Mouse (Mus musculus): ENCODE data around the gene Eftud2.

The Eftud2 gene

DNA sequence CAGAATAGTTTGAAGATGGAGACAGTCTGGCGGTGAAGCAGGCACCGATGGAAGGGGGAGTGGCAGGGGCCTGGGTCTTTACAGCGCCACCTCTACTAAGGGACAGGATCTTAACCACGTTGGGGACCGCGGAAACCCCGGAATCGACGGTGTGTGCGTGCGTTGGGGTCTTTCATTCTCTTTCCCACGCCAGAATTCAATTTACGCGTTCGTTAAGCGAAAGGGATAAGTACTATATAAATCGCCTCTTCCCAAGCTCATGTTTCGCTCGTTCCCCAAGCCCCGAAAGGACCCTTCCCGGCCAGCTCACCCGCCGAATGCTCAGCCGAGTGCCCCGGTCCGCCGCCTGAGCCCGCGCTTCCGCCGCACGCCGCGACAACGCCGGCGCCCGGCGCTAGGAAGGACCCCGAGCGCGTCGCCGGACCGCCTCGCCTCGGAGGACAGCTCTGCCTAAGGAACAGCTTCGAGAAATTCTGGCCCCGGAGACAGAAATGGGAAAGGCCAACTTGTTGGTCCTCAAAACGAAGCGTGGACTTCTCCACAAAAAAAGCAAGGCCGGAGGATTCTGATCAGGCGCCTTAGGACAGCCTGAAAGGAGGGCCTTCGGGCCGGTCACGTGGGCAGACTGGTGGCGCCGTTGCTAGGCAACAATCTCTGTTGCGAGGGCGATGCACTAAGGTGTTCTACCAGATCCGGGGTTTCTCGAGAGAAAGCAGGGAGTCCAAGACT, at the start of gene Eftud2, which contains the start of gene Ccdc103:
Gene Eftud2 (minus strand): TSS at position 401 of the 729 bp plus-strand sequence.
Gene Ccdc103 (plus strand): TSS at position 620 of the 729 bp plus-strand sequence.
- peak; percentile 91 for DNase-seq

GRCm38 (mm10) chr11:102925351-102925717, 44.5 kb upstream of the Eftud2 start:
- no peak for DNase-seq

GRCm38 (mm10) chr11:102924557-102925350, 44.0 kb upstream of the Eftud2 start, which contains the start of gene Kif18b:
Kif18b (minus strand) TSS chr11:102925124.
- peak; percentile 93 for DNase-seq

DNA sequence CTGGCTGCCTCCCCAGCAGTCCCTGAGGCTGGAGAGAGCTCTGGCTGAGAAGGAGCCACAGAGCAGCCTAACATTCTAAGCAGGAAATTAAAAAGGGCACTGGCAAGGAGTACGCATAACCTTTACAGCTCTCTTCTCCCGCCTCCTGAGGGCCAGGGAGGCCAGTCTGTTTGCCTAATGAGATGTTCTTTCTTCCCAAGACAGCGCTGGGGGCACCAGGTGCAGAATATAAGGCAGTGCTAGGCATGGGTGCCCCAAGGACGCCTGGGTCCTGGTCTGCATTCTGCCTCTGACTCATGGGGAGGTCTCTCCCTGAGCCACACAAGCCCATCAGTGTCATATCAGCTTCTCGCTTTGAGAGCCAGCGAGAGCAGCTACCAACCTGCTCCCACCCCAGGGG, 40.7 kb upstream of the Eftud2 start:
- DNase-seq = no peak

GRCm38 (mm10) chr11:102918077-102918476, 37.3 kb upstream of the Eftud2 start:
- no peak for DNase-seq

DNA sequence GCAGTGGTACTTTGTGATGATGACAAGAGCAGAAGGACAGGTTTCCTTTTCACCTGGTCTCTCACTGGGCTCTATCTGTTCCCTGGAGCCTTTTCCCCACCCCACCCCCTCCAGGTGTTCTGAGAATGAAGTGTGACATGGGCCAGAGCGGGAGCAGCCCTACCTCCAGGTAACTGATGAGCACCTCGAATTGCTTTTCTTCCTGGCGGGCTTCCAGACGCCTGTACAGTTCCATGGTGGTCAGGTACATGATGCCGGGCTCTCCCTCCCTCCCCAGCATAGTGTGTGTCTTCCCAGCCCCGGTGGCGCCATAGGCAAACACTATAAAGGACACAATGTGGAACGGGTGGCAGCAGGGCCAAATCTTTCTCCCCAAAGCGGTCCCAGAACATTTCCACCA, 34.6 kb upstream of the Eftud2 start:
- no peak for DNase-seq

DNA sequence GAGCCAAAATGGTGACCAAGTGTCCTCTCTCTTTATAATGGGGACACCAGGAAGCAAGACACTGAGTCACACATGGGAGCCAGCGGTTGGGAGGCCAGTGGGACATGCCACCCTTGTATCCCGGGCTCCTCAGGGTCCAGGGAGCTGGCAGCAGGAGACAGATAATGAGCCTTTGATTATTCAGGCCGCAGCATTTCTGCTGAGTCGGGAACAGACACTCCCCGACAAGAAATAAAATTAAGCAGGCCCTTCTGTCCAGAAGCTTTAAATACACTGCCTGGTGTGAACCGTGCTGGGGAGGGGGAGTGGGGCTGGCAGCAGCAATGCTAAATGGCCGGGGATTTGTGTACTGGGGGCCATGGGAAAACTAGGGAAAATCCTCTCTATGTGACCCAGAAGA, 30.6 kb upstream of the Eftud2 start:
- no peak for DNase-seq

DNA sequence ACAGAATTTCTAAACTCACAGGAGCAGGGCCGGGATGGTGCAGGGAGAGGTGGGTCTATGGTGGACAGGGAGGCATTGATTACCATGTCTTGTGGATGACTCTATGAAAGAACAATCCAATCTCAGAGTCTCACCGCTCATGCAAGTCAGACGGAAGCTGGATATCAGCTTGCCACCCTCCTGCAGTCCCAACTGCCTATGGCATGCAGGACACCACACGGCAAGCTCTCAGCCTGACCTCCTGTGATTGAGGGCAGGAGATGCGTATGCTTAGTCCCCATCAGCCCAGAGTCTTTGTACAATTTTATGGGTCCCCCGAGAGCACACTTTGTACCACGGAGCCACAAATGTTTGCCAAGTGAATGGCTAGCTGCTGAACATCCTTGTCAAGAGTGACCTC, 22.9 kb upstream of the Eftud2 start:
- no peak for DNase-seq

DNA sequence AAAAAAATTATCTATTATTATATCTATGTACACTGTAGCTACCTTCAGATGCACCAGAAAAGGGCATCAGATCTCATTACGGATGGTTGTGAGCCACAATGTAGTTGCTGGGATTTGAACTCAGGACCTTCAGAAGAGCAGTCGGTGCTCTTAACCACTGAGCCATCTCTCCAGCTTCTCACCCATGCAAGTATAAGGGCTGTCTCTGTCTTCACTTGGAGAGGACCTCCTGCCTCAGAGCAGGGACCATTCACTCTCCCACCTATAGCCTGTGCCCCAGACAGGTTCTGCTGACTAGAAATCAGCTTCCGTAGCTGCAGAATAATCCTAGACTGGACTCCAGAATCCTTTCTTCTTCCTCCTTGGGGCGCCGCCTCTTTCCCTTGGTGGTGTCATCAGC, 21.3 kb upstream of the Eftud2 start:
- DNase-seq = no peak

- no peak for DNase-seq
Measured at GRCm38 (mm10) chr11:102901199-102901598, 20.4 kb upstream of the Eftud2 start.

- peak; percentile 49 for DNase-seq
Measured at GRCm38 (mm10) chr11:102900763-102901162, 20.0 kb upstream of the Eftud2 start, which contains the start of gene Gfap. Gfap (minus strand) TSS chr11:102900912.

- DNase-seq = no peak
Measured at GRCm38 (mm10) chr11:102898408-102898807, 17.6 kb upstream of the Eftud2 start.

- DNase-seq = no peak
Measured at GRCm38 (mm10) chr11:102896641-102897040, 15.9 kb upstream of the Eftud2 start.

- DNase-seq = no peak
Measured at GRCm38 (mm10) chr11:102895779-102896178, 15.0 kb upstream of the Eftud2 start.

- DNase-seq = no peak
Measured at GRCm38 (mm10) chr11:102894716-102895115, 13.9 kb upstream of the Eftud2 start.

GRCm38 (mm10) chr11:102893015-102893651, 12.3 kb upstream of the Eftud2 start:
- peak; percentile 83 for DNase-seq

GRCm38 (mm10) chr11:102890096-102890495, 9.3 kb upstream of the Eftud2 start:
- DNase-seq = no peak

DNA sequence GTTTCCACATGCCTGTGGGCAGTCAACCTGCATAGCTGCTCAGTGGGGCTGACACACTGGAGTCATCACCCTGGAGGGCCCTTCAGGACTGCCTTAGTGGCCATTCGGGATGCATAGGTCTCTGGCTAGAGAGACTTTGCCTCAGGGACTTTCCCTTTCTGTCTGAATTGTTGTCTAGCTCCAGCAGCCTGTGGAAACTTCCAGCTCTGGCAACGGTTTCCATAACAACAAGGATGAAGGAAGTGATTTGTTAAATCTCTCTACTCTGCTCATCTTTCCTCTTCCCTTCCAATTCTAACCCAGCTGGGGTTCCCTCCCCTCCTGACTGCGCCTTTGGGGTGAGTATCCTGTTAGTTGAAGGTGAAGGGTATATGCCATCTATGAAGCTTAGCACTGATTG, 7.3 kb upstream of the Eftud2 start:
- no peak for DNase-seq

DNA sequence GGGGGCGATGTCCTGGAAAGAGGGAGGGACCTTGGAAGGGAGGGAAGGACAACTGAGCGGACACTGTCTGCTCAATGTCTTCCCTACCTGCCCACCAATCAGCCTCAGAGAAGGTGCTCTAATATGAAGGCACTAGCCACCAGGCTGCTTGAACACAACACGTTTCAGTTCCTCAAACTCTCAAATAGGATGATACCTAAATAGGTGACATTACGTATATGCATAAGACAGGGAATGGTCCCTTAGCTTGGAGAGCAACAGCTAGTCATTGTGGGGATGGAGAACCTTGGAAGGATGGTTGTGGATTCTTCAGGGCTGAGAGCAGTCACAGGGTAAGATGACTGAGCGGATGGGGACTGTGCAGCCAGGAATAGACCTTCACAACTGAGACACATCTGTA, 6.6 kb upstream of the Eftud2 start:
- no peak for DNase-seq

DNA sequence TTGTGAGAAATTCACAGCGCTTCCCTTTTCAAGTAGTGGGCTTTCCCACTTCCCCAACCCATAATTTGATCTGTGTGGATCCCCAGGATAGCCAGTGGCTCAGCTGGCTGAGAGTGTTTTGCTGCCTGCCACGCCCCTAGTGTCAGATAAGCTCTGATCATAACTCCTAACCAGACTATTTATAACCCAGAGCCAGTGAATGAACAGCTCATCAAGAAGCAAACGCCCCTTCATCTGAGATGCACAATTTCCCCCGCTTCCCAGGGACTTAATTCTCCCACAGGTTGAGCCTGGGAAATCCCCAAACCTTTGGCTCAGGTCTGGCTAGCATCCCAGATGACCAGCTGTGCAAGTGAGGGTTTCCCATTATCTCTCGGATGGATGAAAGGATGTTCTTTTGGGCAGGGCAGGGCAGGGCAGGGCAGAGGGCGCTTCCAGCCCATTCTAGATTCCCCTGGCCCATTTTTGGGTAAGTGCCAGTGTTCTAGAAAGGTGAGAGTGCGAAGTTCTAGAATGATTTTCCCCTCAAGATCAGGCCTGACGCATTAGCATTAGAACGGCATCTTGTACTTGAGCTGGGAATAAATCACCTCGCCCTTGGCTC, 3.9 kb upstream of the Eftud2 start, which contains the start of gene Fam187a:
Gene Fam187a (plus strand): TSS at position 554 of the 604 bp plus-strand sequence.
- DNase-seq = no peak

DNA sequence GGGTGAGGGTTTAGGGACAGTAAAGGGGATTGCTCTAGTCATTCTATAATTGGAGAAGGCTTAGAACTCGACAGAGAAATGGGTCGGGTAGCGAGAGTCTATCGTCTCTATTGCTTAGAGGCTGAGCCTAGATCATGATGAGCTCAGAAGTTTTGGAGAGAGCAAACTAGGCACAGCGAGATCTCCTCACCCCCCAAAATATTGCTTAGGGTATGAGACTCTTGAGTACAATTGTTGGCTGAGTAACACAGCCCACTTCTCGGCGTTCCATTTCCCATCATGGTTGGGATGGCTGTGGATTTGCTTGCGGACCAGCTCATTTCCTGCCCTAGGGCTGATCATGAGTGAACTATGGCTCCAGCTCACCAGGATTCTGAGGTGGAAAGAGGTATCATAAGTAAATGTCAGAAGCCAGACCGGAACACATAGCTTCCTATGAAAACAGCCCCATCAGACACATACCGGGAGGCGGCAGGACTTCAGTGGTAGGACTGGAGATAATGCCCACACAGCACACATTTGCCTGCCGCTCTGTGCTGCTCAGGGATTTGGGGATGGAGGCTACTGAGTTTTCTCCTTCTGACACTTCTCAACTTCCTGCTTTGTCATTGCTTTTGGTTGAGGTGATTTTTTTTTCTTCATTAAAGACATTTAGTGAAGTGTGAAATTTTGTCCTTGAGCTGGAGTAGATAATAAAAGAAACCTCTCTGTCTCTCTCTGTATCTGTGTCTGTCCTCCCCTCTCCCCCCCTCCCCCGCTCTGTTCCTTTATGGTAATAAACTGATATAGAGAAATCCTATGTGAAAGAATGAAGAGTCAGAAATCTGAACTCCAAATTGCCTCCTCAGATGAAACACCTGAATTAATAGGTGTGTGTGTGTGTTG, 771 bp upstream of the Eftud2 start:
- peak; percentile 5 for DNase-seq

DNA sequence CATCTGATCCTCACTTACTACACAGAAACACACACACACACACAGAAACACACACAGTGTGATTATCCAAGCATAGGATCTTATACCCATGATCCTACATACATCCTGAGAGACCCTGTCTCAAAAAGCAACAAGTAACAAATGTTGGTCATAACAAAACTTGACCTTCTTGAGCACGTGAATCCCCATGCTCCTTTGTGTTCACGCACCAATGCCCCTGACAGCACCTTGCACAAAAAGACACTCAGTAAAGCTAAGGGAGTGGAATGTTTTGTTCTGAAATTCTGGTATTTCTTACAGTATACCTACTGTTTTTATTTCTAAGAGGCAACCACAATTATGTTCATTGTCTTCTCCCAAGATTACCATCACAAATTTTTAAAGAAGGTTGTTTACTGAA, 1.2 kb downstream of the Eftud2 start:
- DNase-seq = no peak

All from kidney, adult 11 months (tissue).